Mouse (Mus musculus) hindbrain, embryonic 11.5 days (tissue): ENCODE data around the gene Wnt11. TPM values are rescaled to one million over a fixed set of nuclear protein-coding genes. Genes with fewer than 3 reads are reported as not detected.
A peak's percentile ranks its signal among the peaks of the same experiment; 100 is the strongest.

ENCODE experiments used
- ATAC-seq: fragments of 200-750 bp; cut with Nextera tagmentation; 2 replicates; pipeline ENCODE4 v1.8.0; 2017; ENCODE audit warnings: mild to moderate bottlenecking, moderate TSS enrichment, moderate library complexity; ENCODE audit not compliant: low FRiP score
- DNase-seq: peaks from one replicate; pipeline ENCODE4 v3.0.0-alpha.2; 2015; ENCODE audit warnings: low spot score
- H3K27ac ChIP-seq: fragments of 300-500 bp; sonication (generic); 2 replicates; pipeline ENCODE4 v1.5.1; 2014; ENCODE audit warnings: mild to moderate bottlenecking, low read depth, low read length
- H3K27me3 ChIP-seq: fragments of 300-500 bp; sonication (generic); 2 replicates; pipeline ENCODE4 v1.6.1; 2014; ENCODE audit warnings: mild to moderate bottlenecking, low read length, moderate library complexity, mixed read lengths; ENCODE audit not compliant: control insufficient read depth, insufficient read depth
- H3K36me3 ChIP-seq: fragments of 300-500 bp; sonication (generic); 2 replicates; pipeline ENCODE4 v1.6.1; 2014; ENCODE audit warnings: mild to moderate bottlenecking, low read length, moderate library complexity, mixed read lengths; ENCODE audit not compliant: control insufficient read depth, insufficient read depth
- H3K4me1 ChIP-seq: fragments of 300-500 bp; sonication (generic); replicated peaks from 2 replicates; pipeline ENCODE4 v1.6.1; 2014; ENCODE audit warnings: low read length, mixed read lengths; ENCODE audit not compliant: control insufficient read depth, insufficient read depth
- H3K4me2 ChIP-seq: fragments of 300-500 bp; sonication (generic); replicated peaks from 2 replicates; pipeline ENCODE4 v1.6.1; 2014; ENCODE audit warnings: mild to moderate bottlenecking, low read depth, low read length
- H3K4me3 ChIP-seq: fragments of 300-500 bp; sonication (generic); 2 replicates; pipeline ENCODE4 v1.5.1; 2014; ENCODE audit warnings: low read depth, low read length
- H3K9ac ChIP-seq: fragments of 300-500 bp; sonication (generic); 2 replicates; pipeline ENCODE4 v1.6.1; 2014; ENCODE audit warnings: low read depth, low read length
- H3K9me3 ChIP-seq: fragments of 300-500 bp; sonication (generic); 2 replicates; pipeline ENCODE4 v1.6.1; 2016; ENCODE audit warnings: low read length; ENCODE audit not compliant: control insufficient read depth
- WGBS: fragments of 180-500 bp; shearing (Covaris S2); extraction: QIAGEN DNeasy Blood & Tissue Kit; methylation state at CpG from one replicate; pipeline ENCODE4 v1.1.7; 2014; 5-methylcytosine and 5-hydroxymethylcytosine counted together
- polyA plus RNA-seq: library from polyadenylated mRNA; unstranded; fragments of >200 nt; fragmentation: Nextera tagmentation; extraction: Ambion mirVana; gene quantifications from 2 replicates; pipeline ENCODE4 v1.2.1, GENCODE M21; 2014

Wnt11 gene
- polyA plus RNA-seq, 1 experiment from 2014 or later, result 3.5 TPM

- Histone ChIP-seq H3K4me2 (no peak overlapping the region), H3K27me3 (no peaks in the 10 kb centered on the region), H3K9me3 (no peaks in the 10 kb centered on the region), H3K9ac (no peak overlapping the region), H3K4me1 (no peaks in the 10 kb centered on the region), H3K36me3 (no peaks in the 10 kb centered on the region), H3K27ac (no peak overlapping the region), H3K4me3 (no peak overlapping the region)
- WGBS, result 85% methylated on average over 5 of the region's 5 CpGs
- ATAC-seq, result no peak
- no peak for DNase-seq
Observed at GRCm38 (mm10) chr7:98850388-98850787, 15.5 kb downstream of the Wnt11 start.

DNA sequence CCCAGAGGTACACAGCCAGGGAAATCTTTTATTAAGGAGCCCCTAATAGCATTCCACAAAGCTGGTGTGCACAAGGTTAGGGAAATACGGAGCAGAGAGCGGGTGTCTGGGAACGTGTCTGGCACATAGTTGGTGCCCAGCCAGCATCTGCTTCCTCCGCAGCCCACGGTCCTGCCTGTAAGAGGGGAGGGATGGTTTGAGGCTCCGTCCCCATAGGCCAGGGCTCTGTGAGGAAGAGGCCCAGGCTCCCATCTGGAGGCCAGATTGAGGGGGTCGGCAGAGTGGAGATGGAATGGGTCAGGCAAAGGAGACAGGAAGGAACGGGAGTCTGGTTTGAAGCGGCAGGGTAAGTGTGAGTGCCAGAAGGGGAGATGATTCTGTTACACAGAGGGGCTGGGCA is 16.3 kb downstream of the Wnt11 start:
- Histone ChIP-seq H3K4me2 (no peak overlapping the region), H3K36me3 (no peaks in the 10 kb centered on the region), H3K9ac (no peak overlapping the region), H3K4me3 (no peak overlapping the region), H3K27me3 (no peaks in the 10 kb centered on the region), H3K9me3 (no peaks in the 10 kb centered on the region), H3K4me1 (no peaks in the 10 kb centered on the region), H3K27ac (no peak overlapping the region)
- ATAC-seq, result no peak
- no peak for DNase-seq
- WGBS, result 56% methylated on average over 9 of the region's 9 CpGs

- ATAC-seq, result no peak
- H3K36me3 ChIP-seq, result no peaks in the 10 kb centered on the region
Observed at GRCm38 (mm10) chr7:98852950-98853650, 18.2 kb downstream of the Wnt11 start.

DNA sequence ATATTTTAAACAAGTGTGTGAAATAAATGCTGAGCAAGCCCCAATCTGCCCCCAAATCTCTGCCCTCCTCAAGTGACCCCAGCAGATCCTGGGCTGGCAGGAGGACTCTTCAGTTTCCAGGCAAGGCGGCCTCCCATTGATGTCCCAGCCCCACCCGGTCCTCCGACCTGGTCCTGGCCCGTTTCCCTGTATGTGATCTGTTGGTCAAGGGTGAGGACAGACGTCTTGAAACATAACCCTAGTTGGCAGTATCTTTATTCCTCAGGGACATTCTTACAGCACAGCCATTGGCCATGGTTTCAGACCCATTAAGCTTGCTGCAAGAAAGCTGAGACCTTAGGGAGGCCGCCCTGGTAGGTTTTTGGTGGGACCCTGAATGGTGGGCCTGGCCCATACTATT is 18.9 kb downstream of the Wnt11 start:
- H3K27me3 ChIP-seq, result no peaks in the 10 kb centered on the region
- no peak overlapping the region for H3K27ac ChIP-seq
- ATAC-seq (no peak), DNase-seq (no peak)
- no peaks in the 10 kb centered on the region for H3K4me1 ChIP-seq
- no peak overlapping the region for H3K9ac ChIP-seq
- H3K4me3 ChIP-seq, result no peak overlapping the region
- no peaks in the 10 kb centered on the region for H3K36me3 ChIP-seq
- 72% methylated on average over 6 of the region's 6 CpGs for WGBS
- no peaks in the 10 kb centered on the region for H3K9me3 ChIP-seq
- no peak overlapping the region for H3K4me2 ChIP-seq

More at GRCm38 (mm10) chr7:98852950-98853650, 18.2 kb downstream of the Wnt11 start:
- 78% methylated on average over 18 of the region's 18 CpGs for WGBS
- no peak overlapping the region for H3K4me3 ChIP-seq
- no peaks in the 10 kb centered on the region for H3K9me3 ChIP-seq
- no peak for DNase-seq
- no peak overlapping the region for H3K4me2 ChIP-seq
- H3K27me3 ChIP-seq, result no peaks in the 10 kb centered on the region
- no peak overlapping the region for H3K9ac ChIP-seq
- H3K27ac ChIP-seq, result no peak overlapping the region
- H3K4me1 ChIP-seq, result no peaks in the 10 kb centered on the region

- DNase-seq (no peak), ATAC-seq (no peak)
- WGBS, result 73% methylated on average over 2 of the region's 2 CpGs
- H3K9ac ChIP-seq, result no peak overlapping the region
- H3K27me3 ChIP-seq, result no peaks in the 10 kb centered on the region
- H3K36me3 ChIP-seq, result no peaks in the 10 kb centered on the region
- H3K4me3 ChIP-seq, result no peak overlapping the region
- H3K27ac ChIP-seq, result no peak overlapping the region
- H3K4me2 ChIP-seq, result no peak overlapping the region
- no peaks in the 10 kb centered on the region for H3K9me3 ChIP-seq
- no peaks in the 10 kb centered on the region for H3K4me1 ChIP-seq
Observed at GRCm38 (mm10) chr7:98855388-98855787, 20.5 kb downstream of the Wnt11 start.

GRCm38 (mm10) chr7:98856128-98856527 is 21.2 kb downstream of the Wnt11 start:
- peak; percentile 47 for ATAC-seq
- H3K4me3 ChIP-seq, result no peak overlapping the region
- no peaks in the 10 kb centered on the region for H3K36me3 ChIP-seq
- no peak for DNase-seq
- no peak overlapping the region for H3K27ac ChIP-seq
- H3K9me3 ChIP-seq, result no peaks in the 10 kb centered on the region
- H3K27me3 ChIP-seq, result no peaks in the 10 kb centered on the region
- H3K4me1 ChIP-seq, result no peaks in the 10 kb centered on the region
- no peak overlapping the region for H3K4me2 ChIP-seq
- WGBS, result 15% methylated on average over 3 of the region's 3 CpGs
- no peak overlapping the region for H3K9ac ChIP-seq

DNA sequence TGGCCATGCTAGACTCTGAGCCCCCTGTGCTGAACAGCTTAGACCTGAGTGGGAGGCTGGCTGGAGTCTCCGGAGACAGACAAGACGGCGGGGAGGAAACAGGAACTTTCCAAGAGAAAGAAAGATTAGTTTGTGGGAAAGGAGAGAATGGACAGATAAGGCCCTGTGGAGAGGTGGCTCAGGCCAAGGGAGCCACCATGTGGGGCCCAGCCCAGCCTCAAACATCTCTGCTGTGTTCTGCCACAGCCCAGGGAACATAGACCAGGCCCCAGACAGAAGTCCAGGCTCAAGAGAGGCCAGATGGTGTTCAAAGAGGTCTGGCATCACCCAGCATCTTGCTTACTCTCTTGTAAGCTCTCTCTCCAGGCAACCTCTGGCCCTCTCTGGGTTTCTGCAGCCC is 22.2 kb downstream of the Wnt11 start:
- Histone ChIP-seq H3K9ac (no peak overlapping the region), H3K9me3 (no peaks in the 10 kb centered on the region), H3K4me1 (no peaks in the 10 kb centered on the region), H3K27me3 (no peaks in the 10 kb centered on the region), H3K36me3 (no peaks in the 10 kb centered on the region), H3K27ac (no peak overlapping the region), H3K4me2 (no peak overlapping the region), H3K4me3 (no peak overlapping the region)
- 61% methylated on average over 3 of the region's 3 CpGs for WGBS
- ATAC-seq, result no peak
- DNase-seq, result no peak

DNA sequence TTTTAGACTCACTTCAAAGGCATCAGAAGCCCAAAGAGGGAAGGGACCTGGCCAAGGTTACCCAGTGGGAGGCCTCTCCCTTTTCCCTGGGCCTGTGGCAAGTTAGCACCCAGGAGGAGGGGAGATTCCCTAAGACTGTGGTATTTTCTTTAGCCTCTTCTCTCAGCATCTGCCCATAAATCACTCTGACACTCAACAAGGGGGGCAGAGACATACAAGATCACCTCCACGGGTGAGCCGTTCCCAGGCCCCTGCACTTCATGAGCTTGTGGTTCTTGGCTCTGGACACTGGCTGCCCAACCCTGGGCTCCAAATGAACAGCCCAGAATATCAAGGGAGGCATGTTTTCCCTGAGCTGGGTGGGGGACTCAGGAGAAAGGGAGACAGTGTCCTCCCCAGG is 26.1 kb downstream of the Wnt11 start:
- no peak overlapping the region for H3K9ac ChIP-seq
- no peaks in the 10 kb centered on the region for H3K27me3 ChIP-seq
- DNase-seq, result no peak
- WGBS, result 20% methylated on average over 2 of the region's 2 CpGs
- H3K4me3 ChIP-seq, result no peak overlapping the region
- no peak for ATAC-seq
- no peak overlapping the region for H3K27ac ChIP-seq
- no peaks in the 10 kb centered on the region for H3K36me3 ChIP-seq
- no peaks in the 10 kb centered on the region for H3K9me3 ChIP-seq
- H3K4me2 ChIP-seq, result no peak overlapping the region
- no peaks in the 10 kb centered on the region for H3K4me1 ChIP-seq

- no peaks in the 10 kb centered on the region for H3K9me3 ChIP-seq
- no peaks in the 10 kb centered on the region for H3K36me3 ChIP-seq
- no peaks in the 10 kb centered on the region for H3K27me3 ChIP-seq
- ATAC-seq (no peak), DNase-seq (no peak)
- 77% methylated on average over 5 of the region's 5 CpGs for WGBS
- H3K4me1 ChIP-seq, result no peaks in the 10 kb centered on the region
- H3K4me2 ChIP-seq, result no peak overlapping the region
- no peak overlapping the region for H3K27ac ChIP-seq
- H3K9ac ChIP-seq, result no peak overlapping the region
- no peak overlapping the region for H3K4me3 ChIP-seq
Observed at GRCm38 (mm10) chr7:98862994-98863393, 28.1 kb downstream of the Wnt11 start.
